Mouse (Mus musculus) cerebellum, adult 8-10 months (tissue): ENCODE measurements around the gene Prss50.

ENCODE experiments used
- DNase-seq: peaks from one replicate; pipeline ENCODE4 v3.0.0; 2022

The Prss50 gene

GRCm38 (mm10) chr9:110908631-110909016, 50.9 kb downstream of the Prss50 start:
- no peak for DNase-seq

DNA sequence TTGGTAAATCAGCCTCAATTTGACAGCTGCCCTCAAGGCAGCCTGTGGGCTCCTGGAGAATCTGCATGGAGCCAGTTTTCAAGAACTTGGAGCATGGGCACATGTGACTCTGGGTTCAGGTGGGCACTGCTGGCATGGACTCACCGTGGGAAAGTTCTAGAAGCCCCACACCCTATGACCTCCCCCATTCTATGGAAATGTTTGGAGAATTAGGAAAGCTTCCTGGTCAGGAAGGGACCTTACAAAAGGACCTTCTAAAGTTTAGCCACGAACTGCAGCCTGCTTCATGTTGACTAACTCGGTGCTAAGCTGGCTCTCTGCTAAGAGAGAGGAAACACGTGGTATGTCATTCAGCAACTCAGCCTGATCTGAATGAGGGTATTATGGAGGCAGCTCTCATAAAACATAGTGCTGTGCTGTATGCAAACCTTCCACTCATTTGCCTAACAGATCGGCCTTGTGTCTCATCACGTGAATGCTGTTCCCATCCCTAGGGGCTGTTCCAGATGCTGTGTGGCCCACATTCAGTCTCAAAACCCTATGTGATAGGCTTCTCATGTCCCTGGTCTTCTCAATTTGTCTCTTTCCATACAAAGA, 51.7 kb downstream of the Prss50 start:
- DNase-seq = no peak
